8 mouse cellular contexts compared by ENCODE assay signal in genomic region chr8:120231870-120232269, GRCm38 (mm10). TPM values are rescaled to one million over a fixed set of nuclear protein-coding genes. Genes with fewer than 3 reads are reported as not detected.
A peak's percentile ranks its signal among the peaks of the same experiment; 100 is the strongest.
DNase-seq lines count a peak whose midpoint lies in the region; ATAC-seq lines count a peak whose summit lies in the region.

No protein-coding gene starts in this region.

- peak overlapping the region; percentile 98 for H3K4me2 ChIP-seq in embryonic facial prominence, embryonic 14.5 days (ENCODE audit: low read depth, low read length)
- peak overlapping the region; percentile 98 for H3K4me2 ChIP-seq in hindbrain, embryonic 11.5 days (replicated peaks; ENCODE audit: low read depth, low read length)
- H3K4me2 ChIP-seq in midbrain, embryonic 15.5 days = peak overlapping the region; percentile 73

- 0 out of 2 replicates have a peak, but pooled peaks cover 6% of the 10 kb centered on the region for H3K36me3 ChIP-seq in embryonic facial prominence, embryonic 14.5 days (ENCODE audit: control insufficient read depth, insufficient read depth, low read length)
- H3K36me3 ChIP-seq in hindbrain, embryonic 11.5 days (ENCODE audit: control insufficient read depth, insufficient read depth, low read length) = no peaks in the 10 kb centered on the region
- no peaks in the 10 kb centered on the region for H3K36me3 ChIP-seq in midbrain, embryonic 15.5 days (replicated peaks)

- no peak overlapping the region for H3K27ac ChIP-seq in embryonic facial prominence, embryonic 14.5 days (replicated peaks; ENCODE audit: low read depth, low read length)
- no peak overlapping the region for H3K27ac ChIP-seq in hindbrain, embryonic 11.5 days (ENCODE audit: low read depth, low read length)
- H3K27ac ChIP-seq in midbrain, embryonic 15.5 days = no peak overlapping the region

- ATAC-seq in embryonic facial prominence, embryonic 14.5 days (ENCODE audit: low read depth) = no peak
- no peak for ATAC-seq in hindbrain, embryonic 11.5 days (ENCODE audit: low FRiP score)
- ATAC-seq in midbrain, embryonic 15.5 days (replicated peaks) = no peak
- no peak for ATAC-seq in frontal cortex, adult (ENCODE audit: low TSS enrichment)

- DNase-seq in heart, adult 18-20 months = peak; percentile 68 to 84
- no peak for DNase-seq in heart, postnatal 25 days (ENCODE audit: low spot score)
- DNase-seq in embryonic facial prominence, embryonic 14.5 days (ENCODE audit: low spot score) = no peak
- no peak for DNase-seq in hindbrain, embryonic 11.5 days (ENCODE audit: low spot score)
- no peak for DNase-seq in spleen, adult 12 weeks (ENCODE audit: low spot score)
- DNase-seq in adrenal gland, postnatal 25 days = no peak

- no peaks in the 10 kb centered on the region; the same call in 1 of the 2 replicates for H3K27me3 ChIP-seq in embryonic facial prominence, embryonic 14.5 days (replicated peaks; ENCODE audit: control insufficient read depth, insufficient read depth, low read length)
- peaks cover 19% of the 10 kb centered on the region for H3K27me3 ChIP-seq in hindbrain, embryonic 11.5 days (ENCODE audit: control insufficient read depth, insufficient read depth, low read length)
- H3K27me3 ChIP-seq in midbrain, embryonic 15.5 days (replicated peaks) = peaks cover 3% of the 10 kb centered on the region; the same call in 1 of the 2 replicates

- H3K9ac ChIP-seq in embryonic facial prominence, embryonic 14.5 days (ENCODE audit: low read depth, low read length) = peak overlapping the region; percentile 75
- H3K9ac ChIP-seq in hindbrain, embryonic 11.5 days (ENCODE audit: low read depth, low read length) = no peak overlapping the region
- 0 out of 2 replicates have a peak overlapping the region, but pooled peaks have one; percentile 4 for H3K9ac ChIP-seq in midbrain, embryonic 15.5 days

- no peaks in the 10 kb centered on the region for H3K9me3 ChIP-seq in embryonic facial prominence, embryonic 14.5 days (ENCODE audit: control insufficient read depth, low read length)
- H3K9me3 ChIP-seq in hindbrain, embryonic 11.5 days (ENCODE audit: control insufficient read depth, low read length) = no peaks in the 10 kb centered on the region
- H3K9me3 ChIP-seq in midbrain, embryonic 15.5 days = no peaks in the 10 kb centered on the region

- peak overlapping the region; percentile 68 for H3K4me3 ChIP-seq in embryonic facial prominence, embryonic 14.5 days (ENCODE audit: low read depth, low read length)
- peak overlapping the region; percentile 60 for H3K4me3 ChIP-seq in hindbrain, embryonic 11.5 days (ENCODE audit: low read depth, low read length)
- H3K4me3 ChIP-seq in midbrain, embryonic 15.5 days = peak overlapping the region; percentile 20; the same call in 1 of the 2 replicates

- H3K4me1 ChIP-seq in embryonic facial prominence, embryonic 14.5 days (ENCODE audit: control insufficient read depth, insufficient read depth, low read length) = peaks cover 60% of the 10 kb centered on the region
- H3K4me1 ChIP-seq in hindbrain, embryonic 11.5 days (replicated peaks; ENCODE audit: control insufficient read depth, insufficient read depth, low read length) = peaks cover 47% of the 10 kb centered on the region
- peaks cover 63% of the 10 kb centered on the region for H3K4me1 ChIP-seq in midbrain, embryonic 15.5 days

- 55% methylated on average over 3 of the region's 3 CpGs for WGBS in embryonic facial prominence, embryonic 14.5 days
- WGBS in hindbrain, embryonic 11.5 days = 84% methylated on average over 3 of the region's 3 CpGs
- WGBS in midbrain, embryonic 15.5 days = 64% methylated on average over 3 of the region's 3 CpGs

- intact Hi-C loops in heart, postnatal 25 days (cut with DNase I) = loop anchor here (5.0 kb wide), 2 partner anchors 40 to 50 kb away; no protein-coding TSS in a partner anchor

RNA-seq across cellular contexts. Expression of gene Gse1, which starts 3.6 kb away (rescaled TPM):
- total RNA-seq in heart, adult 18-20 months (2021) = 10 to 100 TPM; 15.5 to 16.0 TPM
- total RNA-seq in heart, postnatal 25 days (2021) = 10 to 100 TPM; 20.1 to 25.9 TPM
- 8.7 and 11.3 TPM in 2 replicates for polyA plus RNA-seq in embryonic facial prominence, embryonic 14.5 days (2014; fragmentation: Nextera tagmentation; extraction: Ambion mirVana)
- 16.5 and 17.8 TPM in 2 replicates for polyA plus RNA-seq in hindbrain, embryonic 11.5 days (2014; fragmentation: Nextera tagmentation; extraction: Ambion mirVana)
- 21.2 and 23.4 TPM in 2 replicates for polyA plus RNA-seq in midbrain, embryonic 15.5 days (2015; fragmentation: Nextera tagmentation; extraction: Ambion mirVana)
- total RNA-seq in adrenal gland, postnatal 25 days (2021) = 40.1 and 48.8 TPM in 2 replicates

RNA-seq across cellular contexts. Expression of gene Fam92b, which starts 54.6 kb away (rescaled TPM):
- total RNA-seq in heart, adult 18-20 months (2021) = under 1 TPM in 1 of 2 experiments, not detected in 1; 0.31 TPM
- total RNA-seq in heart, postnatal 25 days (2021) = not detected
- polyA plus RNA-seq in embryonic facial prominence, embryonic 14.5 days (2014; fragmentation: Nextera tagmentation; extraction: Ambion mirVana) = 2.4 and 3.5 TPM in 2 replicates
- 2.1 and 2.7 TPM in 2 replicates for polyA plus RNA-seq in hindbrain, embryonic 11.5 days (2014; fragmentation: Nextera tagmentation; extraction: Ambion mirVana)
- 2.1 and 2.2 TPM in 2 replicates for polyA plus RNA-seq in midbrain, embryonic 15.5 days (2015; fragmentation: Nextera tagmentation; extraction: Ambion mirVana)
- total RNA-seq in adrenal gland, postnatal 25 days (2021) = 1.6 TPM in 1 of 2 replicates, not detected in the other

Comparison
In these comparisons a context has a peak if more than half of its experiments do, and no peak if none do; other contexts are left out.
1. DNase-seq: peak in heart, adult 18-20 months (2 of 2); none in heart, postnatal 25 days (single experiment), embryonic facial prominence, embryonic 14.5 days (single experiment), hindbrain, embryonic 11.5 days (single experiment), spleen, adult 12 weeks (single experiment) and adrenal gland, postnatal 25 days (single experiment).
2. Peak in every context shown above with its lines, with median percentiles within 50 percentile points of each other: H3K4me2 ChIP-seq and H3K4me3 ChIP-seq.